Mouse (Mus musculus) heart, embryonic 15.5 days (tissue): ENCODE measurements at regions not wholly inside any gene's neighbourhood (a gene's known extent, or its start where the extent isn't known, plus 50 kb on each side); places are given as distances from the start of the nearest gene placed in this dataset.
"Not testable (repeated sequence)": the region's sequence is repeated elsewhere in the genome, so short reads cannot be mapped to it uniquely, and the experiment has no call there.

Experiments used
- ATAC-seq: fragments of 200-750 bp; cut with Nextera tagmentation; replicated peaks from 2 replicates; pipeline ENCODE4 v1.8.0; 2017; ENCODE audit warnings: low read depth, moderate TSS enrichment; ENCODE audit not compliant: insufficient number of reproducible peaks, insufficient read depth, low FRiP score
- H3K27ac ChIP-seq: fragments of 300-500 bp; sonication (generic); 2 replicates; pipeline ENCODE4 v1.5.1; 2015; ENCODE audit warnings: mild to moderate bottlenecking, inconsistent platforms
- H3K27me3 ChIP-seq: fragments of 300-500 bp; sonication (generic); 2 replicates; pipeline ENCODE4 v1.6.1; 2015; ENCODE audit warnings: inconsistent platforms
- H3K36me3 ChIP-seq: fragments of 300-500 bp; sonication (generic); 2 replicates; pipeline ENCODE4 v1.6.1; 2015; ENCODE audit warnings: mild to moderate bottlenecking, inconsistent platforms
- H3K4me1 ChIP-seq: fragments of 300-500 bp; sonication (generic); replicated peaks from 2 replicates; pipeline ENCODE4 v1.6.1; 2015; ENCODE audit warnings: inconsistent platforms
- H3K4me2 ChIP-seq: fragments of 300-500 bp; sonication (generic); 2 replicates; pipeline ENCODE4 v1.6.1; 2015; ENCODE audit warnings: inconsistent platforms, mild to moderate bottlenecking, moderate library complexity
- H3K4me3 ChIP-seq: fragments of 300-500 bp; sonication (generic); 2 replicates; pipeline ENCODE4 v1.5.1; 2015; ENCODE audit warnings: mild to moderate bottlenecking, inconsistent platforms
- H3K9ac ChIP-seq: fragments of 300-500 bp; sonication (generic); 2 replicates; pipeline ENCODE4 v1.6.1; 2015; ENCODE audit warnings: mild to moderate bottlenecking, inconsistent platforms
- H3K9me3 ChIP-seq: fragments of 300-500 bp; sonication (generic); replicated peaks from 2 replicates; pipeline ENCODE4 v1.6.1; 2016; ENCODE audit warnings: inconsistent platforms
- WGBS: fragments of 180-500 bp; shearing (Covaris S2); methylation state at CpG from one replicate; pipeline ENCODE4 v1.1.7; 2015; ENCODE audit warnings: mixed read lengths; 5-methylcytosine and 5-hydroxymethylcytosine counted together

DNA sequence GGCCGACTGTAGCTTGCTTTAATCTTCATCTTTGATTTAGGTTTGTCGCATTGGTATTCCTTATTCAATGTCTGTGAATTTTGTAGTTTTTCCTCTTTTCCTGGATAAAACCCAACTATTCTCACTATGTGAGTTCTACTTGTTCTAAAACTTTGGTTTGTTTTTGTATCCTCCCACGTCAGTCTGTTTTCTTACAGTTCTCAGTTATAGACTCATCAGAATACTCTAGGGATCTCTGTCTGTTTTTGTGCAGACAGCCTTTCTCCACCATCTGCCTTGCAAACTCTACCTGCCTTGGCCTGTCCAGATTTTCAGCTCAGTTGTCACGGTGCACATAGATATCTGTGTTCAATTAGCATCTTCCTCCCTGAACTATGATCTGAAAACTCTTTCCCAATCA lies 249.3 kb downstream of the Adgrg6 start:
- H3K4me1 ChIP-seq = no peaks in the 10 kb centered on the region
- no peaks in the 10 kb centered on the region for H3K36me3 ChIP-seq
- no peak overlapping the region for H3K4me2 ChIP-seq
- ATAC-seq = no peak
- H3K9ac ChIP-seq = no peak overlapping the region
- H3K27ac ChIP-seq = no peak overlapping the region
- H3K27me3 ChIP-seq = no peaks in the 10 kb centered on the region
- H3K9me3 ChIP-seq = no peaks in the 10 kb centered on the region
- WGBS = 69% methylated on average over 4 of the region's 4 CpGs
- H3K4me3 ChIP-seq = no peak overlapping the region

DNA sequence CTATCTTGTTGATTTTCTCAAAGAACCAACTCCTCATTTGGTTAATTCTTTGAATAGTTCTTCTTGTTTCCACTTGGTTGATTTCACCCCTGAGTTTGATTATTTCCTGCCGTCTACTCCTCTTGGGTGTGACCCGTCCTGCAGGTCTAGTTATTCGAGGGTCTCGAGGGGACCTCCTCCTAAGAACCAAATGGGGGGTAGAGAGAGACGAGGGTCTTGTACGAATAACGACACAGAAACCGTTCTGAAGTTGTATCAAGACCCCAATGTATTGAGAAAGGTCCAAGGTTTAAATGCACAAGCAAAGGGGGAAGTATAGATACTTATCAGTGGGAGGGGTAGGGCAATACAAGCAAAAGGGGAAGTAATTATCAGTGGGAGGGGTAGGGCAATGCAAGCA lies 252.8 kb downstream of the Adgrg6 start:
- not testable (repeated sequence) for ATAC-seq, H3K27me3 ChIP-seq
- WGBS = 87% methylated on average over 8 of the region's 8 CpGs

DNA sequence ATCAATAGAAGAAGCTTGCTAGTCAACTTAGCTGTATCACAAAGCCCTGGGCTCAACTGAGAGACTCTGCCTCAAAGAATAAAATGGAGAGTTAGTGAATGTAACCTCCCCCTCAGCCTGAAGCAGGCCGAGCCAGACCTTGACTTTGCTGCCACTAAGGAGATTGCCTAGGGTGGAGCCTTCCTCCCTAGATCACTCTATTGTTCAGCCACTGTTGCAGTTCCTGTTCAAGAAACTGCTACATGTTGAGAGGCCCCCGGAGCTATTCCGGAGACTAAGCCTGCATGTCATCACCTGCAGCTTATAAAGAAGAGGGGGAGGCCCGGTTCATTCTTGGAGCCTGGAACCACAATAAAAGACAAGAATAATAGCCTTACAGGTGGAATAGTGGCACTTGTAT lies 257.9 kb downstream of the Adgrg6 start:
- Histone ChIP-seq H3K27ac (no peak overlapping the region), H3K4me3 (no peak overlapping the region), H3K9ac (no peak overlapping the region), H3K4me2 (no peak overlapping the region), H3K4me1 (no peaks in the 10 kb centered on the region), H3K27me3 (no peaks in the 10 kb centered on the region), H3K36me3 (no peaks in the 10 kb centered on the region), H3K9me3 (no peaks in the 10 kb centered on the region)
- no peak for ATAC-seq
- 69% methylated on average over 4 of the region's 4 CpGs for WGBS

More for the DNA sequence above, 252.8 kb downstream of the Adgrg6 start:
- not testable (repeated sequence) for H3K4me2 ChIP-seq, H3K4me1 ChIP-seq, H3K36me3 ChIP-seq, H3K4me3 ChIP-seq, H3K9me3 ChIP-seq, H3K27ac ChIP-seq, H3K9ac ChIP-seq

DNA sequence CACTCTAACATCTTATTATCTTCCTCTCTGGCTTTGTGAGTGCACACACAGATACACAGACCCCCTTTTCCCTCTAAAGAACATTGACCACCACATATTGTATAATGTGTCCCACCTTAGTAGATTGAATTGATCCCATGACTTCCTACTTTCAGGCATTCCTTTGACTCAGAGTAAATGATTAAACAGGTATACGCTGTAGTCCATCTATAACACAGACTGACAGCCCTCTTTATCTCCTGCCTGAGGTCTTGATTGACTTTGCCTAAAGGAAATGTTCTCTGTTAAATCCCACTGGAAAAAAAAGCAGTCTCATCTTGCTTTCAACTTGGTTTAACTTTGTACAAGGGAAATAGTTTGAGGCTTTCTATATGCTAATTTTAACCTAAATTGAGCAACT lies 268.8 kb downstream of the Adgrg6 start:
- H3K27ac ChIP-seq = no peak overlapping the region
- no peaks in the 10 kb centered on the region for H3K9me3 ChIP-seq
- H3K9ac ChIP-seq = no peak overlapping the region
- H3K4me3 ChIP-seq = no peak overlapping the region
- H3K4me2 ChIP-seq = no peak overlapping the region
- no peak for ATAC-seq
- 84% methylated on average over 1 of the region's 1 CpGs for WGBS
- H3K27me3 ChIP-seq = no peaks in the 10 kb centered on the region
- H3K36me3 ChIP-seq = no peaks in the 10 kb centered on the region
- no peaks in the 10 kb centered on the region for H3K4me1 ChIP-seq

DNA sequence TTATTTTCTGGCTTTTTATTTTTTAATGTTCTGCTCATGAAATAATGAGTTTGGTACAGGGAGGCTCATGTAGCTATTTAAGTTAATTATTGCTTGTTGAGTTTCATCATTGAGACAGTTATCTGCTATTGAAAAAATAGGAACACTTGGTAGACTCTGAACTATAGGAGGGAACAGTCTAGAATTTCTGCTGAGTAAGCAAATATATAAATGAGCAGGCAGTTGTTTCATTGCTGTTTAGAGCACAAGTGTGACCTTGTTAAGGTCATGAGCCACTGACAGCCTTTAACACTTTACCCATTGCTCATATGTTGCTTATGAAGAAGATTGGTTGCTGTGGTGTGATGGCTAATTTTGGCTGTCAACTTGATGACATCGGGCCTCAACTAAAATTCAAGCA lies 270.0 kb downstream of the Adgrg6 start:
- no peak for ATAC-seq
- H3K27ac ChIP-seq = no peak overlapping the region
- no peaks in the 10 kb centered on the region for H3K27me3 ChIP-seq
- H3K4me3 ChIP-seq = no peak overlapping the region
- H3K9ac ChIP-seq = no peak overlapping the region
- H3K4me1 ChIP-seq = no peaks in the 10 kb centered on the region
- no peak overlapping the region for H3K4me2 ChIP-seq
- no peaks in the 10 kb centered on the region for H3K9me3 ChIP-seq
- WGBS = 86% methylated on average over 1 of the region's 1 CpGs
- no peaks in the 10 kb centered on the region for H3K36me3 ChIP-seq

DNA sequence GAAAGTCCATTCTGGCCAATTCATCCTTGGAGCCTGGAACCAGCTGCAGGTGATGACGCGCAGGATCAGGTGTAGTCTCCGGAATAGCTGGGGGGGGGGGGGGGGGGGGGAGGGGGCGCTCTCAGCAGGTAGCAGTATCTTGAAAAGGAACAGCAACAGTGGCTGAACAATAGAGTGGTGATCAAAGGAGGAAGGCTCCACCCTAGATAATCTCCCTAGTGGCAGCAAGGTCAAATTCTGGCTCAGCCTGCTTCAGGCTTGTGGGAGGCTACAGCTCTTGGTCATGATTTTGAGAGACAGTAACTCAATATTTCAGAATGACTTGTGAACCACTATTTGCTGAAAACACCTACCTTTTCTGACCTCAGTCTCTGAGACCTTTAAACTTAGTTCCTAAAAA lies 275.5 kb downstream of the Adgrg6 start:
- Histone ChIP-seq H3K27ac (no peak overlapping the region), H3K4me3 (no peak overlapping the region), H3K4me2 (no peak overlapping the region), H3K36me3 (no peaks in the 10 kb centered on the region), H3K9me3 (no peaks in the 10 kb centered on the region), H3K27me3 (no peaks in the 10 kb centered on the region), H3K4me1 (no peaks in the 10 kb centered on the region), H3K9ac (no peak overlapping the region)
- no peak for ATAC-seq
- 25% methylated on average over 3 of the region's 4 CpGs for WGBS

DNA sequence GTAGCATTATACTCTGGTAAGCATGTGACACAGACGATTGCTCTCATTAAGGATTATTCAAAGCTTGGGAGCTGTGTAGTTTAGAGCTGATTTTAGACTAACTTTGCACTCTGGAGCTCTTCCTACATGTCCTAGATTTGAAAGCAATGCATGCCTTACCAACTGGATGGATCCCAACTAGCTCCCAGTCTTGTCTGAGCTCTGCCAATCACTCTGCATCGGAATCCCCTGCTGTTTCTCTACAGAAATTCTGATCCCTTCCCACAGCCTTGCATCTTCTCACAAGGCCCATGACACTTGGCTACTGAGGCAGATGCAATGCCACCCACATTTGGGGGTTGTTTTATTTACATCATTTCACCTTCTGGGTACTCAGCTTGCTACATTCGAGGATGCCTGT lies 277.8 kb downstream of the Adgrg6 start:
- WGBS = 78% methylated on average over 3 of the region's 3 CpGs
- no peaks in the 10 kb centered on the region for H3K27me3 ChIP-seq
- no peak overlapping the region for H3K9ac ChIP-seq
- no peak overlapping the region for H3K4me3 ChIP-seq
- no peak overlapping the region for H3K4me2 ChIP-seq
- no peaks in the 10 kb centered on the region for H3K4me1 ChIP-seq
- H3K36me3 ChIP-seq = no peaks in the 10 kb centered on the region
- H3K27ac ChIP-seq = no peak overlapping the region
- H3K9me3 ChIP-seq = no peaks in the 10 kb centered on the region
- no peak for ATAC-seq

DNA sequence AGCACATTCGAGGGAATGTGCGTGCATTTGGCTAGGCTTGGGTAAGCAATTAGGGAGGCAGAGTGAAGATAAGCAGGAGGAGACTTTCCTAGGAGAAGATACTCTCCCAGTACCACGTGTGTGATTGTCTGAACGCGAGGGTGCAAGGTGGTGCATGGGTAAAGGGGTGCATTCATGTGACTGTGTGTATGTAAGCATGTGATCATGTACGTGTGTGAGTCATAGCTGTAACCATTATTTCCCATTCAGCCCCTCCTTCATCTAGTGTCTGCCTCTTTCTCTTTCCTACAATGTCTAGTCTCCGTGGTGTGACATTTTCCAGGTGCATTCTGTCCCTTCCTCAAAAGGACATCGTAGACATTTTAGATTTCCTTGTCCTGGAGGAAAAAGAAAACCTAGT lies 273.8 kb downstream of the Hivep2 start:
- Histone ChIP-seq H3K27ac (no peak overlapping the region), H3K36me3 (no peaks in the 10 kb centered on the region), H3K9ac (no peak overlapping the region), H3K27me3 (no peaks in the 10 kb centered on the region), H3K4me2 (no peak overlapping the region), H3K9me3 (no peaks in the 10 kb centered on the region), H3K4me3 (no peak overlapping the region), H3K4me1 (no peaks in the 10 kb centered on the region)
- ATAC-seq = no peak
- 80% methylated on average over 8 of the region's 8 CpGs for WGBS

DNA sequence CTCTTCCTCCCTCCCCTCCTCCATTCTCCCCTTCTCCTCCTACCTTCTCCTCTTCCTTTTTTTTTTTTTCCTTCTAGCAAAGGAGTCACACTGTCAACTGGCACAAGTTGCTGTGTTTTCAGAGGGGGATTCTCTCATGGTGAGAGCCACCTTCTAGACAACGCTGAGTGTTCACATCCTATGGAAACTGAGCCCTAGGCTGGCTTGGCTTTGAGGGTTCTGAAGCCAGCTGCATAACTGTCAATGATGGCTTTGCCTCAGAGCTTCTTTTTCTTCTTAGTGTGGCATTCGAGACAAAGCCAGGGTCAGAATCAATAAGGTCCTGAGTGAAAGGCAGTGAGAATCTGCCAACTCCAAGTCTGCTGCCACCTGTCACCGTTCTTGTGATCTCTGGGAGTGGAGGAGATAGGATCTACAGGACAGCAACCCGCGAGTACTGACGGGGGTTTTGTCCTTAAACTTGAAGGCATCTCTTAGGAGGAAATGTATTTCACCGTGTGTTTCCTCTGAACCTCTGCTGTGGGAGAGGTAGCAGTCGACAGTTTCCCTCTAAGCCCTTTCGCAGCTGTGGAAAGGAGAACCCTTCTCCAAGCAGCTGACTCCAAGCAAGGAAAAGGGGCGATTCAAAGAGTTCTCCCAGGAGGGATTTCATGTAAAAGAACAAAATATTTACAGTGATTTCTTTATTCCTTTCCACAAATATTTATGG lies 269.2 kb downstream of the Hivep2 start:
- Histone ChIP-seq H3K4me2 (no peak overlapping the region), H3K27ac (no peak overlapping the region), H3K9me3 (no peaks in the 10 kb centered on the region), H3K36me3 (no peaks in the 10 kb centered on the region), H3K4me1 (no peaks in the 10 kb centered on the region), H3K27me3 (no peaks in the 10 kb centered on the region), H3K4me3 (no peak overlapping the region), H3K9ac (no peak overlapping the region)
- ATAC-seq = no peak
- WGBS = 46% methylated on average over 10 of the region's 10 CpGs

DNA sequence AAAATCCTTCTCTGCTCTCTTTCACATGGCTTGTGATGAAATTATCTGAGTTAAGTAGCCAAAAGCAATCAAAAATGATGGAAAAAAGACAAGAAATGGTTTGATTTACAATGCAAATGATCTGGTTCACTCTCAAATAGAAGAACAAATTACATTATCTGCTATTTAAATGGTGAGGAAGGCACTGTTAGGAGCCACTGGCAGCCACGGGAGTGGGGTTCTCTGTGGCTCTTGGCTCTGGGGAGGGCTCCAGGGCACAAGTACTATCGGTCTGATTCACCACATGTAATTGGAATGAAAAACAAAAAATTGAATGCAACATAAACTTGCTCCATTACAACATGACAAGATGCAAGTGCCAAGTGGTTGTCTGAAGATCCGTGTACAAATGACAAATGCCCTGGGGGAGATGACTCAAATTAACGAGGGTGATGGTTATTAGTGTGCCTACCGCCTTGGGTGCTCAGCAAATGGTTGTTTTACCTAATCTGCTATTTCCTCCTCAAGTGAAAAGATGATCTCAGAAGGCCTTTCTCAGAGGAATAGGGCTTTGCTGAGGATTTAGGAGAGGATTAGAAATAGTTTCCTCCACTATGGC lies 268.2 kb downstream of the Hivep2 start:
- no peak for ATAC-seq
- no peak overlapping the region for H3K4me2 ChIP-seq
- no peaks in the 10 kb centered on the region for H3K36me3 ChIP-seq
- H3K9ac ChIP-seq = no peak overlapping the region
- H3K9me3 ChIP-seq = no peaks in the 10 kb centered on the region
- H3K4me1 ChIP-seq = no peaks in the 10 kb centered on the region
- 59% methylated on average over 5 of the region's 5 CpGs for WGBS
- no peak overlapping the region for H3K4me3 ChIP-seq
- H3K27me3 ChIP-seq = no peaks in the 10 kb centered on the region
- H3K27ac ChIP-seq = no peak overlapping the region

DNA sequence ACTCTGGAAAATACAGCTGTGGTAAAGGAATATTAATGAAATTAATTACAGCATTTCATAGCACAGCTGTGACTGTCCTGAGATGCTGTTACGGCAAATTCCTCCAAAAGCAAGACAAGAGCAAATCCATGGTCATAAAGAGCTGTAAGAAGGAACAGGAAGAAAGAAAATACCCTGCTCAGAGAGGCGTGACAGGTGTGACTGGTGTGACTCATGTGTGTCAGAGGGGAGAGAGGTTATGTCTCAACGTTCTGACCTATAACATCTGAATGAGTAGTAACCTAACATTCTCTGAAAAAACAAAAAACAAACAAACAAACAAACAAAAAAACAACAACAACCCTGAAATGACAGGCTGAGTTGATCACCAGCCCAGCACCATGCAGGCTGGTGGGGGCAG lies 267.5 kb downstream of the Hivep2 start:
- Histone ChIP-seq H3K27me3 (no peaks in the 10 kb centered on the region), H3K4me2 (no peak overlapping the region), H3K36me3 (no peaks in the 10 kb centered on the region), H3K9ac (no peak overlapping the region), H3K4me3 (no peak overlapping the region), H3K4me1 (no peaks in the 10 kb centered on the region), H3K27ac (no peak overlapping the region), H3K9me3 (no peaks in the 10 kb centered on the region)
- 77% methylated on average over 3 of the region's 3 CpGs for WGBS
- no peak for ATAC-seq

DNA sequence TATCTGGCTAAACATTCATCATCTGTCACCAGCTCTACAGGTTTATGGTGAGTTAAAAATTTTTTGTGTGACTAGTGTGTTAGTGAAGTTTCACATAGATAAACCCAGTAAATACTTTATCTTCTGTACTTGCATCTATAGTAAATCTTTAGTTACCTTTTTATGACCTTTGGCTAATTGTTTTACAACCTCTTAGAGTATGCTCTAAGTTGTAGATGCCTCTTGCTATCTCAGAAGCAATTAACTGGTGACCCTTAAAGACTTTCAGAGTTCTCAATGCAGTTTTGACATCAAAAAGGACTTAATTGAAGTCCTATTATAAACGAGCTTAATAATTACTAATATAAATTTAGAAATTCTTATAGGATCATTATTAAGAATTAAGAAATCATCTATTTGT lies 265.6 kb downstream of the Hivep2 start:
- Histone ChIP-seq H3K4me3 (no peak overlapping the region), H3K4me1 (no peaks in the 10 kb centered on the region), H3K36me3 (no peaks in the 10 kb centered on the region), H3K9ac (no peak overlapping the region), H3K9me3 (no peaks in the 10 kb centered on the region), H3K4me2 (no peak overlapping the region), H3K27ac (no peak overlapping the region), H3K27me3 (no peaks in the 10 kb centered on the region)
- 64% methylated on average over 1 of the region's 1 CpGs for WGBS
- ATAC-seq = no peak
